Mouse (Mus musculus) brain, embryonic 14.5 days (tissue): Measurements from ENCODE around the gene Gm20498. TPM values are rescaled to one million over a fixed set of nuclear protein-coding genes. Genes with fewer than 3 reads are reported as not detected.
A peak's percentile ranks its signal among the peaks of the same experiment; 100 is the strongest.
"Not testable (repeated sequence)": the region's sequence is repeated elsewhere in the genome, so short reads cannot be mapped to it uniquely, and the experiment has no call there.

Experiments
- DNase-seq: peaks from one replicate; pipeline ENCODE4 v3.0.0-alpha.2; 2011; ENCODE audit warnings: low read depth
- CTCF ChIP-seq: fragments of 200-500 bp; IDR thresholded peaks from 2 replicates; pipeline ENCODE4 v1.5.1; 2012; ENCODE audit warnings: inconsistent platforms, mild to moderate bottlenecking, moderate library complexity, borderline replicate concordance; ENCODE audit not compliant: insufficient read depth, insufficient read length; ENCODE audit errors: extremely low read depth
- POLR2A ChIP-seq: fragments of 200-500 bp; IDR thresholded peaks from 2 replicates; pipeline ENCODE4 v1.6.1; 2012; ENCODE audit warnings: mild to moderate bottlenecking, inconsistent platforms, borderline replicate concordance; ENCODE audit not compliant: poor library complexity, insufficient read depth, insufficient read length, severe bottlenecking; ENCODE audit errors: extremely low read depth
- polyA plus RNA-seq: library from polyadenylated mRNA; depleted of rRNA; stranded (reverse); fragments of >200 nt; gene quantifications from 2 replicates; pipeline ENCODE4 v1.2.3, GENCODE M21; 2012; rRNA removed

Gene Gm20498
- polyA plus RNA-seq, result 18.5 and 27.6 TPM in 2 replicates

DNA sequence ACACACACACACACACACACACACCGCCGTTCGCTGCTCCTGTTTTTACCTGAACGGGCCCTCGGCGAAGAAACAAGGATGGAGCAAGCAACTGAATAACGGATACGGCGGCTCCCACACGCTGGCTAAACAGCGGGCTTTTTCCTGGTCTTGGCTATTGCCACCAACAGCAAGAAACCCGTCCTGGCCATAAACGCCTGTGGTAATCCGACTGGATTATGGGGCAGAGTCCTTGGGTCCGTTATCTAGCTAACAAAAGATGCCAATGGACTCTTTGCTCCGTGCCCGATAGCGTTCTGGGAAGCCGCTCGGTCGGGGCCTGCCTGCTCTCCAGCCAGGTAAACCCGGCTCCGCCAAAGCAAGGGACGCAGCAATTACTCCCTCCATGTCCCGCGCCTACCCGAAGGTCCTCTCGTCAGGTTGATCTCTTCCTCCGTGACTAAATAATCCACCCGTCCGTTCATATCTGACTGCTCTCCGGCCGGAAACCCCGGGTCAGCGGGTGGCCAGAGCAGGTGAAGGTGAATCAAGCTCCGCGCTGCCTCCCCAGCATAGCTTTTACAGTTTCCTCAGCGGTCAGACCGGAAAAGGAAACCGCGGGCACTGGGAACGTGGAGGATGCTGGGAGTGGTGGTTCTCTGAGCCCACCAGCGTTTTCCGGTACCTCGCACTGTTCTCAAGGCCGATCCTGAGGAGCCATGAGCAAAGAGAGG lies at the start of gene Gm20498, which contains the start of gene Synj2bp:
Gm20498 (minus strand) TSS at position 590 of the 713 bp plus-strand sequence.
Synj2bp (minus strand) TSS at position 596 of the 713 bp plus-strand sequence.
- no peak for TF ChIP-seq CTCF
- peak; percentile 36; the same call in 1 of the 2 replicates for TF ChIP-seq POLR2A

DNA sequence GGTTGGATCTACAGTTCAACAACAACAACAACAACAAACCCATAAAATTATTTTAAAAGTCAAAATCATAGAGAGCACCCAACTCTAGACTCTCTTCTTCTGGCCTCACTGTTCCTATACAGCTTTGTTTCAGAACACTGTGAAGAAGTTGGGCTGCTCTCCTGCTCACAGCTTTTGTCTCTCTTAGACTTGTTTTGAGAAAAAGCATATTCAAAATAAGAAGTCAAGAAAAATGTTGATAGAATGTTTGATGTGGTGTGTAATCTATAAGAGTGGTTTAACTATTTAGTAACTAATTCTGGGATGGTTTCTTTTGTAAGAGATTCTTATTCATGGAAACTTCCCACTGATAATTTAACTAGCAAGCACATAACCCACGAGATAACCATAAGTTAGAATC lies 35.7 kb upstream of the Gm20498 start, which contains the start of gene Adam21:
Adam21 (minus strand) TSS at position 101 of the 400 bp plus-strand sequence.
- DNase-seq, result no peak
- TF ChIP-seq POLR2A (no peak), CTCF (no peak)

More for the DNA sequence above, at the start of gene Gm20498, which contains the start of gene Synj2bp:
- peak; percentile 96 for DNase-seq

DNA sequence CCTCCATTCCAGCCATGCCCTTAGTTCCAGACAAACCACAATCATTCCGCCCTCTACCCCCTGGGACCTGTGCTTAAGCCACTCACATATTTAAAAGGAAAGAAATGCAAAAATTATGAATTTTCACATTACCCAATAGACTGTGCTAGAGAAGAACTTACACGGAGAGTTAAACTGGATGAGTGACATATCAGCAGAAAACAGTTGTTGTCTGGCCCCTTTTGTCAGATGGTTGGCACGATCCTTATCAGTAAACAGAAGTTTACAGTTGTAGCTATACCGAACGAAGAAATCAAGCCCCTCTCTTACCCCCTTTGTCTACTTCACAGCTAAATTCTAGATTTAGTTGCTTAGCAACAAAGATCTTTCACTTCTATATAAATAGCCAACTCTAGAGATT lies 35.2 kb upstream of the Gm20498 start:
- no peak for DNase-seq
- TF ChIP-seq POLR2A (no peak), CTCF (no peak)

DNA sequence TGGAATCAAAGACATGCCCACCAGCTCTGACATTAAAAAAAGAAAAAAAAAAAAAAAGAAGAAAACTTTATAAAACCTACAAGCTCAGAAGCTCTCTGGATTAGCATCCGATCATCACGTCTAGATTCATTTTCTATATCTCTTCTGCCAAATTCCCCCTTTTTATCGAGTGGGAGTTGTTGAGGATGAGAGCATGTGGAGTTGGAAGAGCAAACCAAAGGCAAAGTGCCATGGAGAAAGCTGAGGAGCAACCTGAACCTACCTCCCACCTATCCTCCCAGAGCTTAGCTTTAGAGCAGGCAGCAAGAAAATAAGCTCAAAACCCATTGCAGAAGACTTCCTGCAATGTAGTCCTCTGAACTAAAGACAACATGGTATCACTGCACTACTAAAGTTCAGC lies 31.5 kb upstream of the Gm20498 start:
- no peak for DNase-seq
- no peak for TF ChIP-seq POLR2A
- TF ChIP-seq CTCF, result no peak

DNA sequence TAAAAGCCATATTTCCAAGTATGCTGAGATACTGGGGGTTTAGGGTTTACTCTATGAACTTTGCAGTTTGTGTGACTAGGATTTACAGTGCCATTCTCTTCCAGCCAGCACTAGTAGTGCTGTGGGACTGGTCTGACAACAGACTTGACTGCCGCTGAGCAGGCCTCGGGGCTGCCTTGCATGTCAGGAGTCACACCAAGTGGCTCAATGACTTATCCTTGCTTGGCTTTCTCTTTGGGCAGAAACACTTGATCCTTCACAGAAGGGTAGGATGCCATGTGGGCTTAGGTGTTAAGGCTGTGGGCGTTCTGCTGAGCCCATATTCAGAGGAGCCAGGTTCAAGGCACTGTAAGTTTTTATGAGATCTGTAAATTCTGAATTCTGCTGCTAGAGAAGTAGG lies 16.6 kb upstream of the Gm20498 start:
- TF ChIP-seq POLR2A (no peak), CTCF (no peak)
- DNase-seq, result no peak

DNA sequence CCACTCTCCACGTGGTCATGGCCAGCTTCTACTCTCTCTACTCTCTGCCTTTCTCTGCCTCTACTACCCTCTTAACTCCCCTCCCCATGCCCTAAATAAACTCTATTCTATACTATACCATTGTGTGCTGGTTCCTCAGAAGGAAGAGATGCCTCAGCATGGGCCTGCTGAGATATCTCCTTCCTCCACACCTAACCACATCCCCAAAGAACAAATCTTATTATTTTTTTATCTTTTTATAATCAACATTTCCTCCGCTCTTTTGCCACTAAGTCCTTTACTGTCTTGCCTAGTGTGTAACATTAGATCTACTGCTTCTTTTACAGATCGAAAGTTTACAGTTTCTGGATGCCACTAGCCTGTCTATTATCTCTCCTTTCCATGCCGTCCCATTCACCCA lies 14.5 kb upstream of the Gm20498 start:
- no peak for DNase-seq
- no peak for TF ChIP-seq CTCF
- TF ChIP-seq POLR2A, result no peak

DNA sequence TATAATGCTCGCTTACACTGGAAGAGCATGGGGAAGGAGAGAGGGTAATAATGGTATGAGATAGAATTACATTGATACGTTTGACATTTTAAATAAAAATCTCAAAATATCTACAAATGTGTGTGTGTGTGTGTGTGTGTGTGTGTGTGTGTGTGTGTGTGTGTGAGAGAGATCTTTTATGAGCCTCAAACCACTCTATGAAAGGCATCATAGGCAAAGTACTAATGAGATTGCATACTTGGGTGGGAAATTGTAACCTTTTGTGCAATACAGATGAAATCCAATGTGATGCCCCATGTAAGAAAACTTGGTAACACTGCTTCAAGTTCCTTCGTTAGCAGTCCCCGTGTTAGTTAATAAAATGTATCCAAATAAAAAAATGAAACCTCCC lies 319 bp upstream of the Gm20498 start:
- no peak for DNase-seq
- TF ChIP-seq POLR2A (no peak), CTCF (no peak)

DNA sequence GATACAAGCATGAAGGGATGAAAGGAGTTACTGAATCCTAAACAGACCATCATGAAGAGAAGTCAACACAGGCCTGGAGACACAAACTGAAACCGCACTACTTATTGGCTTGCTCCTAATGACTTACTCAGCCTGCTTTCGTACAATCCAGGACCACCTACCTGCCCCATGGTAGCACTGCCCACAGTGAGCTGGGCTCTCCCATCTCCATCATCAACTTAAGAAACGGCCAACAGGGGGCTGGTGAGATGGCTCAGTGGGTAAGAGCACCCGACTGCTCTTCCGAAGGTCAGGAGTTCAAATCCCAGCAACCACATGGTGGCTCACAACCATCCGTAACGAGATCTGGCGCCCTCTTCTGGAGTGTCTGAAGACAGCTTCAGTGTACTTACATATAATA lies 2.1 kb downstream of the Gm20498 start:
- not testable (repeated sequence) for DNase-seq

DNA sequence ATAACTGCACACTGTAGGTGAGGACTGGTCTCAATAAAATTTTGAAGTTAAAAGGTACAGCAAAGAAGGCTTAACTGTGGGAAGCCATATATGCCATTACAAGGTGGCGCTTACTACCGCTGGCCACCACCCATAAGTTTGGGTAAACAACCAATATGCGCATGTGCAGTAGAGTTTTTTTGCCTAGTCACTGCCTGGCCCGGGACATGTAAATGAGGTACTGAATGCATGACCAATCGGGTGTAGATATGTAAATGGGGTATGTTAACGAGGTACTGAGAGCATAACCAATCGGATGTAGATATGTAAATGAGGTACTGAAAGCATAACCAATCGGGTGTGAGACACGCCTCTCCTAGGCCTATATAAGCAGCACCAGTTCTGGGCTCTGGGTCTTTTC lies 35.8 kb downstream of the Gm20498 start:
- DNase-seq, result not testable (repeated sequence)

DNA sequence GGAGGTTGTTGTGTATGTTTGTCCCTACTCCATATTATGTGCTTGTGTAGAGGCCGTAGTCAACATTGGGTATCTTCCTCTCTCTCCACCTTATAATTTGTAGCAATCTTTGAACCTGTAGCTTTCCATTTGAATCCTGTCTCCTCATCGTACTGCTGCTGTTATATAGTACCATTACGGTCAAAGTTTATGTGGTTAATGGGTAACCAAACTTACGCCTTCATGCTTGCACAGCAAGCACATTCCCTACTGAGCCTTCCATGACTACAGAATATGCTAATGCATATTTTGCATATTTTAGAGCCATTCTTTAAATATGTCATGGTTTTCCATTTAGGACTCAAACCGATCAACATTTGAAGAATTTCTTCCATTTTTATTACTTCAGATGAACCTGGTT lies 42.2 kb downstream of the Gm20498 start:
- DNase-seq, result no peak
- TF ChIP-seq CTCF, result no peak
- TF ChIP-seq POLR2A, result no peak

DNA sequence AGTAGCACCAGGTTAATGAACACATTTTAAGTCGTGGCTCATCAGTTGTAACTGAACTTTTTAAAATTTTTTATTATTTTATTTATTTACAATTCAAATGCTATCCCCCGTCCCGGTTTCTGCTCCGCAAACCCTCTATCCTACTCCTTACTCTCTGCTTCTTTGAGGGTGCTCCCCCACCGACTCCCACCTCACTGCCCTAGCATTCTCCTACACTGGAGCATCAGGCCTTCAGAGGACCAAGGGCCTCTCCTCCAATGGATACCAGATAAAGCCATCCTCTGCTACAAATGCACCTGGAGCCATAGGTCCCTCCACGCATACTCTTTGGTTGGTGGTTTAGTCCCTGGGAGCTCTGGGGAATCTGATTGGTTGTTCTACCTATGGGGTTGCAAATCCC lies 47.4 kb downstream of the Gm20498 start:
- no peak for TF ChIP-seq POLR2A
- DNase-seq, result peak; percentile 0

DNA sequence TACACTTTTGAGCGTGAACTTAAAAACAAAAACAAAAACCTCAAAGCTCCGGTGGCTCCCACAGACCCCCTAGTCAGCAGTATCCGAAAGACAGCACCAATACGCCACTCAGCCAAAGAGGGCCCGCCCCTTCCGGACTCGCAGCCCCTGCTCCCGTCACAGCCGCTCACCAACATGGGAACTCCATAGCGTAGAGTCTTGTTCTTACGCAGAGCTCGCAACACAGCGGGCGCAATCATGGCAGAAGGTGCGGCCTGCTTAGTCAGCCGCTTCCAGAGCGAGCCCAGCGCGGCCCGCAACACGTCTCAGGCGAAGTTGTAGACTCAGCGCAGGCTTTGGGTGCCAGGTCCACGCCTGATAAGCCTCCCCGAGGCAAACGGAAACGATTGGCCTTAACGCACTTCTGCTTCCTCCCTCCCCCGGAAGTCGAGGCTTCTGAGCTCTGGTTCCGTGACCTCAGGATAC lies 47.9 kb downstream of the Gm20498 start, which contains the start of gene Cox16:
Cox16 (minus strand) TSS at position 401 of the 465 bp plus-strand sequence.
- DNase-seq, result peak; percentile 96
- TF ChIP-seq POLR2A, result no peak
- TF ChIP-seq CTCF, result no peak
